Mouse (Mus musculus) ZHBTc4 (cell line): ENCODE measurements around the gene Gm9918.

Experiments
- DNase-seq: peaks from one replicate; pipeline ENCODE4 v3.0.0-alpha.2; 2011; ENCODE audit warnings: low read depth, low spot score

Gm9918 gene

GRCm38 (mm10) chr15:102245461-102245881, 24.9 kb upstream of the Gm9918 start:
- DNase-seq: no peak

GRCm38 (mm10) chr15:102245891-102246741, 24.2 kb upstream of the Gm9918 start:
- DNase-seq: peak; percentile 96

- DNase-seq: peak; percentile 99
These were observed 23.5 kb upstream of the Gm9918 start for GRCm38 (mm10) chr15:102246866-102247251.

GRCm38 (mm10) chr15:102247252-102248130, 22.9 kb upstream of the Gm9918 start:
- peak; percentile 63 for DNase-seq

GRCm38 (mm10) chr15:102248131-102248811, 22.1 kb upstream of the Gm9918 start:
- no peak for DNase-seq

DNA sequence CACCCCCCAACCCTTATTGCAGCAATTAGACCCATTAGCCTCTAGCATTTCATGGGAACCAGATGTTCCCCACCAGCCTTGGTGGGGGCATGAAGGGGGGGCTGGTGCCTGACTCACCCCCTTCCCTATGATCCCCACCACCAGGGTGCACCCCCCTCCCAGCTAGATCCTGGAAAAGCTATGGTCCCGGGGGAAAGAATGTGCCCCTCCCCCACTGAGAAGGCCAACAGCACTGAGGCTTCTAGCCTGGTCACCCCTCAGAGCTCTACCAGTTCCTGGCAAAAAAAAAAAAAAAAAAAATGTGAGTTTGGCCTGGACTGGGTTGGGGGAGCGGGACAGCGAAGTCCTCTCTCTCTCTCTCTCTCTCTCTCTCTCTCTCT, 21.6 kb upstream of the Gm9918 start:
- DNase-seq: peak; percentile 27

- peak; percentile 58 for DNase-seq
These were observed 21.1 kb upstream of the Gm9918 start for GRCm38 (mm10) chr15:102249251-102249691.

DNA sequence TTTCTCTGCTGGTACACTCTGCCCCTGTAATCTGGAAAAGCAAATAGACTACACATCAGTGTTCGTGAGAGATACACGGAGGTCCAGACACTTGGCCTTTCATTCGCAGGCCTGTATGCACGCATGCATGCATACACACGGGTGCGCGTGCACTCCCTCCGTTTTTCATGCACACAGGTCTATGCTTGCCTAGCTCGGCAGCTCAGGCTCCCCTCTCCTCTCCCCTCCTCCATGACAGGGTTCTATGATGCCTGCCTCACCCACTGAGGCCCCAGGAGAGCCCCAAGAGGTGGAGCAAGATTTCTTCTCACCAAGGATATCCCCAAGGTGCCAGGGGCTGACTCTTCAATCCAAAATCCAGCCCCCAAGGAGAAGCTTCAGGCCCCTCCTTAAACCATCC, 20.4 kb upstream of the Gm9918 start:
- peak; percentile 24 for DNase-seq

DNA sequence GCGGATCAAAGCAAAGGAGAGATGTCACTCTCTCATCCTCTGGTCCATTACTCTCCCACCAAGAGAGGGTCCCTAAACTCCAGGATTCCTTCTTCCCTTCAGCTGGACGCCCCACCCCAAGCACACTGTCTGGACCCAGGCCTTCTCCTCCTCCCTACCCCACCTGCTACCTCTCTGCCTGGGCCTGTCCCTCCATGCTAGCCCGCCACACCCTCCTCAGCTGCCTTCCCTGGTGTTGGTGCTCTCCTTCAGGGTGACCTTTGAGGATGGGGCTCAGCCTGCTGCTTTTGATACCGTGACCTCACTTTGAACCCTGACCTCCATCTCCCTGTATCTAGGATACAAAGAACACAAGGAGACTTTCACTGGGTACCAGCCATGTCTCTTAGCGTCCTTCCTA, 19.8 kb upstream of the Gm9918 start:
- DNase-seq: peak; percentile 76

- DNase-seq: no peak
These were observed 14.7 kb upstream of the Gm9918 start for GRCm38 (mm10) chr15:102255547-102256255.

- no peak for DNase-seq
These were observed 13.7 kb upstream of the Gm9918 start for GRCm38 (mm10) chr15:102256431-102257201.

DNA sequence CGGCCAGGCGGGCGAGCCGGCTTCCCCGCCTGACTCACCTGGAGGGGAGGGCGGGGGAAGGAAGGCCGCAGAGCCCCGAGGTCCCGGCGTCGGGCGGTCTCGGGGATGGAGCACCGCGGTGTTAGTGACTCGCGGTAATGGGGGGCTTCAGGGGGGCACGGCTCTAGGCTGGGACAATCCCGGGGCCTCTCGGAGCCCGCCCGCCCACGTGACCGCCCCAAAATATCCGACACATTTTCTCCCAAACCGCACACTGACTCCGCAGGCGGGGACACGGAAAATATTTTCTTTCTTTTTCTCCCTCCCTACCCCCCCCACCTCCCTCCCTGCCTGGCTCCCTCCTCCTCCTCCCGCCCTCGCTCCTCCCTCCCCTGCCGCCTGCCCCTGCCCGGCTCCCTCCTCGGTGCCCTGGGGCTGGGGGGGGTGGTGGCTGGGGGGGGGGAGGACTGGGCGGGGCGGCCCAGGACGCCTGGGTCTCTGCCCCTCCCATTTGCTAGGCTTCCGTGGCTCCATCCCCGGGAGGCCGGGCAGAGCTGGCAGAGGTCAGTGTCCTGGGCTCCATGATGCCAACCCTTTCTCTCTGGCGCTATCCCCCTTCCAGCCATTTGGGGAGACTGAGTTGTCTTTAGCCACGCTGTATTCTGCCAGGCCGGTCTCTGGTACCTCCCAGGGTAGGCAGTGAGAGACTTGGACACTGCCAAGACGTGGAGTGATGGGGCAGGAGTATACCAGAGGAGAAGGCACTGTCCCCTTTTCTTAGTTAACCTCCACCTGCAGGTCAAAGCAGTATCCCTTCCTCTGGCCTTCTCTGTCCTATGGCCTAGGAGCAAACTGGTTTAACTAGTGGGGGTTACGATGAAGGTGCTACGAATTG, 12.9 kb upstream of the Gm9918 start, which contains the start of gene Rarg:
Rarg (minus strand) TSS at position 316 of the 874 bp plus-strand sequence.
- peak; percentile 26 for DNase-seq

DNA sequence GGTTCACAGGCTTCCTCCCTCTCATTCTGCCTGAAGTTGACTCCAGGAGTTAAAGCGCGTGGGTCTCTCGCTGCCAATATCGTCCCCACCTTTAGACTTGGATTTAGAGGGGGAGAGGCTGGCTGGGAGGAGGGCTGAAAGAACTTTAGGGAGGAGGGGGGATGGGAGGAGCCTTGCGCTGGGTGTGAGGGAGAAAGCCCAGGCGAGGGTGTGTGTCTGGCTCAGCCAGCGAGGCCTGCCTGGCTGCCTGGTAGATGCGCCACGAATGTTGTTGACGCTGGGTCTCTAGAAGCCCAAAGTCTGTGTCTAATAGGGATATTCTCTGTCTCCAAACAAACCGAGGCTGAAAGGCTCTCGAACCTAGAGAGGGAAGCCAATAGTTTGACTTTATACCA, 12.3 kb upstream of the Gm9918 start:
- peak; percentile 76 for DNase-seq

DNA sequence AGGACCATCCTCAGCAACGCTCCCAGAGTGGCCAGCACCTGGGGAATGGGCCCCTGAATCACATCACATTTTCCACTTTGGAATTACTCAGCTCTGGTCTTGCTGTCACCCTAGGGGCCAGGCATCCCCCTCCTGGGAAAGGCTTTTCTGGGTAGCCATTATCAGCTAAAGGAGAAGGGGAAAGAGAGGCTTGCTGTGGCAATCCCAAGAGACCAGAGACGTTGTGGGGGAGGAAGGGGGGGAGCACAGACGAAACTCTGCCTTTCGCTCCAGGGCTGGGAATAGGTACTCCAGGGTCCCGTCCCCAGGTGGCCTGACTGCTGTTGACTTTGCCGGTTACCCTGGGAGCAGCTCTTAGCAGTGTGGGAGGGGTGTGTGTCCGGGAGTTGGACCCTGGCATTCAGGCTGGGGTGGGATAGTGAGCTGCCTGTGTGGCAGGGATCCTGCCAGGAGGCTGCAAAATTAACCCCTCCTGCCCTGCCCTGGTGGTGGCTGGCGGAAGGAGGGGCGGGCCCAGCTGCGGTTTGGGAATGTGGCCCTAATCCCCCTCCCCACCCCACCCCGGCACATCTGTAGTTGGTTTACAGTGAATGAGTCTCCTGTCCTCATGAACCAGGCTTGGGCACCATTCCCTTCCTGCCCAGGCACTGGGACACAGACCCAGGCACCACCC, 11.6 kb upstream of the Gm9918 start:
- no peak for DNase-seq

DNA sequence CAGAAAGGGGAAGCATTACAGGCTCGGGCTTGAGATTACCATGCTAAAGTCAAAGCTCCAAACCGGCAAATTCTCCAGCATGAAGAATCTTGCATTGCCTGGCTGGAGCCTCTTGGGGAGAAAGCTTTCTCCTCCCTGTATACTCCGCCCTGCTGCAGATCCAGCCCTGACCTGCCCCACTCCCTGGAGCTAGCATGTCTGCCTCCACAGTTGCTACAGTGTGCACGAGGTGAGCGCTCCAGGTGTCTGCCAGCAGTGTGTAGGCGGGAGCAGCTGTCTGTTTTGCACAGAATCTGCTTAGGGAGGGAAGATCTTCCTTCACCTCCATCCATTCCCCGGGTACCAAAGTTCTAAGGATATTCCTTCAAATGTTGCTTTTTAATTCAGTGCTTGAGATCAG, 7.8 kb upstream of the Gm9918 start:
- DNase-seq: peak; percentile 59

DNA sequence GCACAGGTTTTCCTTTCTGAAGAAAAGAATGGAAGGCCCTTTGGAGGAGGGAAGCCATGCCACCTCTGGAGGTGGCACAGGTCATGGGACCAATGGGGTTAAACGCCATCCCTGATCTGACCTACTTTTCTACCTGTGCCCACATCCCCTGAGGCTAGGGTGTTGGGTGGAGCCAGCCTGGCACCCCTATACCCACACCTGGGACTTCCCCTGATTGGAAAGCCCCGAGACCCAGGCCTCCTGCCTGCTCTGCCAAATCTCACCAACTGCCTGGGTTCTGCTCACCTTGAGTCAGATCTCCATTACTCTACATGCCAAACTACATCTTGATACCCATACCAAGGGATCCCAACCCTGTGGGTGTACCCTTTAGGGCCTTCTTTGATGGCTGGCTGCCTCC, 7.3 kb upstream of the Gm9918 start:
- DNase-seq: no peak

DNA sequence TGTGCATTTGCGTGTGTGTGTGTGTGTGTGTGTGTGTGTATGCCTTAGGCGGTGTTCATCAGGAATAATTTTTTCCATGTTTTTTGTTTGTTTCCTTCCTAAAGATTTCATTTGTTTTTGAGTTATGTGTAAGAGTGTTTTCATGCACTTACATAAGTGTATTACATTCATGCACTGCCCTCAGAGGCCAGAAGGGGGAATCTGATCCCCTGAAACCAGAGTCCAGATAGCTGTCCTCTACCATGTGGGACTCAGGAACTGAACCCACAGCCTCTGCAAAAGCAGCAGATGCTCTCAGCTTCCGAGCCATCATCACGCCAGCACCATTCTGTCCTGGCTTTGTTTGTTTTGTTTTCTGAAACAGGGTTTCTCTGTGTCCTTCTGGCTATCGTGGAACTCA, 4.8 kb upstream of the Gm9918 start:
- DNase-seq: peak; percentile 62

GRCm38 (mm10) chr15:102271441-102271840, 1.1 kb downstream of the Gm9918 start:
- DNase-seq: peak; percentile 66
